Mouse (Mus musculus): ENCODE results near the gene Fkbp10. TPM values are rescaled to one million over a fixed set of nuclear protein-coding genes. Genes with fewer than 3 reads are reported as not detected.

Gene Fkbp10
- polyA plus RNA-seq, 1 experiment from 2014 or later = 36.6 TPM

DNA sequence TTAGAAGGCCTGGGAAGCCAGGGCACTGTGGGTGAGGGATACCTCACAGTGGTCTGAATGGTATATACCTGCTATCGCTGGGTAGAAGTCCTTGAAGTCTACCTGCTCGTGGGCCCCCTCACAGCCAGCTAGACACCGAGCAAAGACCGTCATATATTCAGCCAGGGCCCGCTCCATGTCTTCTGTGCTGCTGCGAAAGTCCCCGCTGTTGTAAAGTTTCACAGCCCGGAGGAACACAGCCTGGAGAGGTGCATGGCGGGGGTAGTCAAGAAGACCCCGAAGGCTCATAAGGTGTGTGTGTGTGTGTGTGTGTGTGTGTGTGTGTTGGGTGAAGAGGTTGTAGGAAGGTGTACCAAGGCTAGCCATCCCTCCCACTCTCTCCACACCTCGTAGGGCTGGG is 2.0 kb upstream of the Fkbp10 start:
- no peak overlapping the region for H3K27ac ChIP-seq (ENCODE audit: low read depth, low read length)
- peak overlapping the region; percentile 69 for H3K9ac ChIP-seq (ENCODE audit: low read length)
- no peaks in the 10 kb centered on the region for H3K36me3 ChIP-seq (ENCODE audit: control insufficient read depth, insufficient read depth, low read length)
- peak overlapping the region; percentile 67; the same call in 1 of the 2 replicates for H3K4me2 ChIP-seq (ENCODE audit: low read depth, low read length, severe bottlenecking)
- peaks cover 9% of the 10 kb centered on the region for H3K27me3 ChIP-seq (ENCODE audit: control insufficient read depth, insufficient read depth, low read length)
- H3K9me3 ChIP-seq (ENCODE audit: control insufficient read depth, low read length) = no peaks in the 10 kb centered on the region
- 83% methylated on average over 11 of the region's 11 CpGs for WGBS
- peaks cover 13% of the 10 kb centered on the region; the same call in 1 of the 2 replicates for H3K4me1 ChIP-seq (replicated peaks; ENCODE audit: control insufficient read depth, insufficient read depth, low read length)
- peak overlapping the region; percentile 57 for H3K4me3 ChIP-seq (ENCODE audit: low read depth, low read length)
- ATAC-seq (replicated peaks; ENCODE audit: low FRiP score) = no peak
- no peak for DNase-seq (ENCODE audit: low spot score)

DNA sequence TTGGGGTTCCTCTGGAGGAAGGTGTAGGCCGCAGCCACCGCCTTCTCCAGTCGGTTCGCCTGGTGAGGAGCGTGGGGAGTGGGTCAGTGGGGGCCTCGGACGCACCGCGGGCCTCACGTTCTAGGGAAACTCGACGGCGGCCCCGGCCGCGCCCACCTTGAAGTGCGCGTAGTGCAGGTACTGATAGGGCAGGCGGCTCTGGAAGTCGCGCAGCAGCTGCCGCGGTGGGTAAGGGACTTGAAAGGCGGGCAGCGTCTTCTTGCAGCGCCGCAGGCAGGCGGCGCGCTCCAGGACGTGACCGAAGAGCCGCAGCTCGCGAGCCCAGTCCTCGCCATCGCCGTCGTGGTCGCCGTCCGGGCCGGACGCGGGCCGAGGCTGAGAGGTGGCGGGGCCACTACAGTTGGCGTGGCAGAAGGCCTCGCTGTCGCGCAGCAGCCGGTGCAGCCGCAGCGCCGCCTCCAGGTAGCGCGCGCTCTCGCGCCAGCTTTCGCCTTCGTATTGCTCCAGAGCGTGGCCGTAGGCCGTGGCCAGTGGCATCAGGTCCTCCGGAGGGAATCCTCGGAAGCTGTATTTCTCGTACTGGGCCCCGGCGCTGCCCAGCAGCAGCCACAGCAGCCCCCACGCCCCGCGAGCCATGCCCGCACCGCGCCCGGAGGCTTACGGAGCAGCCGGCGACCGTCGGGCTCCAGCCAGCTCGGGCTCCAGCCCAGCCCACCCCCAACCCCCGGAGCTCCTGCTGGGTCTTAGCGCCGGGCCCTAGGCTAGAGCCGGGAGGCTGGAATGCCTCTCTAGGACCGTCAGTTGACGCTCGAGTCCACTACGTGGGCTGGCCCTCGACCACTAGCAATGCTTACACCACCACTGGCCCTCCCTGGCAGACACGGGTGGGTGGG is 1.2 kb upstream of the Fkbp10 start, which contains the start of gene P3h4:
P3h4 (minus strand) TSS at position 816 of the 893 bp plus-strand sequence.
- peaks cover 9% of the 10 kb centered on the region for H3K27me3 ChIP-seq (ENCODE audit: control insufficient read depth, insufficient read depth, low read length)
- 2% methylated on average over 86 of the region's 93 CpGs for WGBS
- no peaks in the 10 kb centered on the region for H3K9me3 ChIP-seq (ENCODE audit: control insufficient read depth, low read length)
- H3K4me2 ChIP-seq (ENCODE audit: low read depth, low read length, severe bottlenecking) = peak within 1 kb of the TSS; percentile 67
- peak within 1 kb of the TSS; percentile 69 for H3K9ac ChIP-seq (ENCODE audit: low read length)
- DNase-seq (ENCODE audit: low spot score) (peak; percentile 89), ATAC-seq (replicated peaks; ENCODE audit: low FRiP score) (peak; percentile 90)
- H3K36me3 ChIP-seq (ENCODE audit: control insufficient read depth, insufficient read depth, low read length) = no peaks in the 10 kb centered on the region
- peaks cover 13% of the 10 kb centered on the region; the same call in 1 of the 2 replicates for H3K4me1 ChIP-seq (replicated peaks; ENCODE audit: control insufficient read depth, insufficient read depth, low read length)
- H3K27ac ChIP-seq (ENCODE audit: low read depth, low read length) = peak within 1 kb of the TSS; percentile 10; the same call in 1 of the 2 replicates
- peak within 1 kb of the TSS; percentile 57 for H3K4me3 ChIP-seq (ENCODE audit: low read depth, low read length)

DNA sequence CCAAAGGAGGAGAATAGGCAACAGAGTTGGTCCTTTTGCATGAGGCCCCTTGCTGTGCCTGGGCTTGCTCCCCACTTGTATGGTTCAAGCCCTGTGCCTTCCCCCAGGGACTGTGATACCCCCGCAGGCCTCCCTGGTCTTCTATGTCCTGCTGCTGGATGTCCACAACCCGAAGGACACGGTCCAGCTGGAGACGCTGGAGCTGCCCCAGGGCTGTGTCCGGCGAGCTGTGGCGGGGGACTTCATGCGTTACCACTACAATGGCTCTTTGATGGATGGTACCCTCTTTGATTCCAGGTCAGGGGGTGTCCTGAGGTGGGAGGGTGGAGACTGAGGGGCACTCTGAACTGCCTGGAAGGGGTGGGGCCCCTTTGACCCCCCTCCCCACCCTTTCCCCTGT is 6.0 kb downstream of the Fkbp10 start:
- Histone ChIP-seq H3K9ac (ENCODE audit: low read length) (no peak overlapping the region), H3K36me3 (ENCODE audit: control insufficient read depth, insufficient read depth, low read length) (no peaks in the 10 kb centered on the region), H3K9me3 (ENCODE audit: control insufficient read depth, low read length) (no peaks in the 10 kb centered on the region), H3K4me2 (ENCODE audit: low read depth, low read length, severe bottlenecking) (no peak overlapping the region), H3K4me3 (ENCODE audit: low read depth, low read length) (no peak overlapping the region), H3K4me1 (replicated peaks; ENCODE audit: control insufficient read depth, insufficient read depth, low read length) (no peaks in the 10 kb centered on the region), H3K27me3 (ENCODE audit: control insufficient read depth, insufficient read depth, low read length) (no peaks in the 10 kb centered on the region), H3K27ac (ENCODE audit: low read depth, low read length) (no peak overlapping the region)
- WGBS = 70% methylated on average over 8 of the region's 8 CpGs
- no peak for DNase-seq (ENCODE audit: low spot score)
- no peak for ATAC-seq (replicated peaks; ENCODE audit: low FRiP score)

DNA sequence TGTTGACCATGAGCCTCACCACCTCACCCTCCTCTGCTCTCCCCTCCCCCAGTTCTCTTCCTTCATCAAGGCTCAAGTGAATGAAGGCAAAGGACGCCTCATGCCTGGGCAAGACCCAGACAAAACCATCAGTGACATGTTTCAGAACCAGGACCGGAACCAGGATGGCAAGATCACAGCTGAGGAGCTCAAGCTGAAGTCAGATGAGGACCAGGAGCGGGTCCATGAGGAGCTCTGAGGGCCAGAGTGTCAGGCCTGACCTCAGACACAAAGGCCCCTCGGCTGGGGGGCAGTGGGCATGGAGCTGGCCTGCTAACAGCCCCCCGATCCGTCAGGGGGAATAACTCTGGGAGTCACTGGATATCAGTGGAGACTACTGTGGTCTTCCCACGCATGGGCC is 8.3 kb downstream of the Fkbp10 start:
- DNase-seq (ENCODE audit: low spot score) (no peak), ATAC-seq (replicated peaks; ENCODE audit: low FRiP score) (no peak)
- Histone ChIP-seq H3K9me3 (ENCODE audit: control insufficient read depth, low read length) (no peaks in the 10 kb centered on the region), H3K9ac (ENCODE audit: low read length) (no peak overlapping the region; the same call in 1 of the 2 replicates), H3K27ac (ENCODE audit: low read depth, low read length) (no peak overlapping the region), H3K27me3 (ENCODE audit: control insufficient read depth, insufficient read depth, low read length) (no peaks in the 10 kb centered on the region), H3K4me1 (replicated peaks; ENCODE audit: control insufficient read depth, insufficient read depth, low read length) (no peaks in the 10 kb centered on the region), H3K4me3 (ENCODE audit: low read depth, low read length) (no peak overlapping the region), H3K4me2 (ENCODE audit: low read depth, low read length, severe bottlenecking) (no peak overlapping the region), H3K36me3 (ENCODE audit: control insufficient read depth, insufficient read depth, low read length) (no peaks in the 10 kb centered on the region)
- WGBS = 90% methylated on average over 7 of the region's 7 CpGs

DNA sequence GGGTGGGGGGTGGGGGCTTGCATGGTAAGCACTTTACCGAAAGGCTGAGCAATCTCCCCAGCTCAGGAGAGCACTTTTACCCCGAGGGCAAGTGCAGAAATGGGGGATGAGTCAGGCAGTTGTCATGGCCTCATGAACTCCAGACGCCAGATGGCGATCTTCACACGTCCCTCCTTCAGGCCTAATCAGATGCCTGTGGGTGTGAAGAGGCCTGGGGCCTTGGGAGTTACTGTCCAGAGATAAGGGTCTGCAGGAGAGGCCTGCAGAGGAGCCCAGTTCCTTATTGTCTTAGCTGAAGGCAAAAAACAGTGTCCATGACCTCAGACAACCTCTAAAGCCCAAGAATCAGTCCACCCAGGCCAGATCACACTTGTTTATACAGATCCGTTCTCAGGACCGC is 10.4 kb downstream of the Fkbp10 start:
- no peak for ATAC-seq (replicated peaks; ENCODE audit: low FRiP score)
- 37% methylated on average over 7 of the region's 7 CpGs for WGBS
- H3K27ac ChIP-seq (ENCODE audit: low read depth, low read length) = no peak overlapping the region
- peak; percentile 67 for DNase-seq (ENCODE audit: low spot score)
- H3K4me3 ChIP-seq (ENCODE audit: low read depth, low read length) = no peak overlapping the region
- peak overlapping the region; percentile 33; the same call in 1 of the 2 replicates for H3K9ac ChIP-seq (ENCODE audit: low read length)
- H3K36me3 ChIP-seq (ENCODE audit: control insufficient read depth, insufficient read depth, low read length) = no peaks in the 10 kb centered on the region
- H3K9me3 ChIP-seq (ENCODE audit: control insufficient read depth, low read length) = no peaks in the 10 kb centered on the region
- H3K4me1 ChIP-seq (replicated peaks; ENCODE audit: control insufficient read depth, insufficient read depth, low read length) = no peaks in the 10 kb centered on the region
- H3K27me3 ChIP-seq (ENCODE audit: control insufficient read depth, insufficient read depth, low read length) = no peaks in the 10 kb centered on the region
- no peak overlapping the region for H3K4me2 ChIP-seq (ENCODE audit: low read depth, low read length, severe bottlenecking)

DNA sequence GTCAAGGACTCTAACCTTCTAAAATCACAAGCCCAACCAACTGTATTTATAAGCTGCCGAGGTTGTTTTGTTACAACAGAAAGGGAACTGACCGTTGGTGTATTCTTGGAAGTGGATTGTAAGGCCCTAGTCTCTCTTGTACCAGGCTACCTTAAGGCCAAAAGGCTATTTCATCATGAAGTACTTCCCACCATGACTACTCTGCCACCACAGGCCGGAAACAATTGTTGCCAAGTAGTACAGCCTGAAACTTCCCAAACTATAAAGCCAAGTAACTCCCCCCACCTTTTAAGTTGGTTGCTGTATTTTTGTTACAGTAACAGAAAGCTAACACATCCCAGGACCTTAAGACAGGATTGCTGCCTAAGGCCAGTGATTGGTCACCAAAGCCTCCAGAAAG is 11.3 kb downstream of the Fkbp10 start:
- no peak overlapping the region for H3K4me3 ChIP-seq (ENCODE audit: low read depth, low read length)
- H3K9ac ChIP-seq (ENCODE audit: low read length) = no peak overlapping the region
- H3K4me2 ChIP-seq (ENCODE audit: low read depth, low read length, severe bottlenecking) = no peak overlapping the region
- no peaks in the 10 kb centered on the region for H3K27me3 ChIP-seq (ENCODE audit: control insufficient read depth, insufficient read depth, low read length)
- H3K9me3 ChIP-seq (ENCODE audit: control insufficient read depth, low read length) = no peaks in the 10 kb centered on the region
- 89% methylated on average over 3 of the region's 3 CpGs for WGBS
- no peak for ATAC-seq (replicated peaks; ENCODE audit: low FRiP score)
- no peak for DNase-seq (ENCODE audit: low spot score)
- H3K27ac ChIP-seq (ENCODE audit: low read depth, low read length) = no peak overlapping the region
- no peaks in the 10 kb centered on the region for H3K4me1 ChIP-seq (replicated peaks; ENCODE audit: control insufficient read depth, insufficient read depth, low read length)
- no peaks in the 10 kb centered on the region for H3K36me3 ChIP-seq (ENCODE audit: control insufficient read depth, insufficient read depth, low read length)

DNA sequence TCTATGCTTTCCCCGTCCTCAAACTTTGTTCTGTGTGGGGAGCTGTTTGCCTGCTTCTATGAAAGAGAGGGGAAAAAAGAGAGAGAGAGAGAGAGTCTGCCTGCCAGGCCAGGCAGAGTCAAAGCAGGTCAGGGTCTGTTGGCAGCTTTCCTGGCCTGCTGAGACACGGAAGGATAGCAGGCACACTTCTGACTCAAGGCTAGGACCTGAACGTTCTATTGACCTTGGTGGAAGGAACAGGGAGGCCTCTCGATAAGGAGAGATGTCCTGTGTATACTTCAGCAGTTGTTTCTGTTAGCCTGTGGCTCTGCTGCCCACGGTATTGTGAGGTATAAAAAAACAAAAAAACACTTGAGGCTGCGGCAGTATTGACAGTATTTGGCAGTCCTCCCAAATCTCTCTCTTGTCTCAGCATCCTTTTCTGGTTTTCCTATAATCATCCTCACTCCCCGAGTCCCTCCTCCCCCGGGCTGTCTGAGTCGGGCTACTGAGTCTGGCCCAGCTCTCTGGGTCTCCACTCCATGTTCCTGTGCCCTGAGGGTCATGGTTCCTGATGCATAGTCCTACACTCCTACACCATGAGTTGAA is 13.2 kb downstream of the Fkbp10 start:
- Histone ChIP-seq H3K4me2 (ENCODE audit: low read depth, low read length, severe bottlenecking) (no peak overlapping the region), H3K36me3 (ENCODE audit: control insufficient read depth, insufficient read depth, low read length) (no peaks in the 10 kb centered on the region; the same call in 1 of the 2 replicates), H3K4me1 (replicated peaks; ENCODE audit: control insufficient read depth, insufficient read depth, low read length) (no peaks in the 10 kb centered on the region), H3K9ac (ENCODE audit: low read length) (no peak overlapping the region), H3K27ac (ENCODE audit: low read depth, low read length) (no peak overlapping the region), H3K9me3 (ENCODE audit: control insufficient read depth, low read length) (no peaks in the 10 kb centered on the region), H3K4me3 (ENCODE audit: low read depth, low read length) (no peak overlapping the region), H3K27me3 (ENCODE audit: control insufficient read depth, insufficient read depth, low read length) (no peaks in the 10 kb centered on the region)
- no peak for DNase-seq (ENCODE audit: low spot score)
- WGBS = 84% methylated on average over 9 of the region's 9 CpGs
- no peak for ATAC-seq (replicated peaks; ENCODE audit: low FRiP score)

DNA sequence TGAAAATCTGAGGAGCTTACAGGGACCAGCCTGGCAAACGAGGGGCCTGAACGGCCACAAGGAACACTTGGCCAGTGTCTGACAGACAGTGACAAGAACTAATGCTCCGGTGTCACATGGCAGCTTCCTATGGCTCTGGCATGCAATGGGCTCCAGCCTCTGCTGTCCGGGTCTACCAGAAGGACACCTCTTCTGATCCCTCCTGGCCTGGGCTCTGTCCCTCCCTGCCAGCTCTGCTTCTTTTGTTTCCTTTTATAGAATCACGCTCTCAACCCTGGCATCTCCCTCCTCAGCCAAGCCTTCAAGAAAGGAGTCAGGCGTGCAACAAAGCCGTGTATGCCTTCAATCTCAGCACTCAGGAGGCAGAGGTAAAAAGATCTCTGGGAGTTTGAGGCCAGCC is 14.6 kb downstream of the Fkbp10 start:
- WGBS = 91% methylated on average over 7 of the region's 7 CpGs
- DNase-seq (ENCODE audit: low spot score) = no peak
- no peaks in the 10 kb centered on the region for H3K9me3 ChIP-seq (ENCODE audit: control insufficient read depth, low read length)
- H3K4me2 ChIP-seq (ENCODE audit: low read depth, low read length, severe bottlenecking) = no peak overlapping the region
- no peak for ATAC-seq (replicated peaks; ENCODE audit: low FRiP score)
- H3K27me3 ChIP-seq (ENCODE audit: control insufficient read depth, insufficient read depth, low read length) = no peaks in the 10 kb centered on the region
- no peak overlapping the region for H3K27ac ChIP-seq (ENCODE audit: low read depth, low read length)
- no peak overlapping the region for H3K9ac ChIP-seq (ENCODE audit: low read length)
- no peaks in the 10 kb centered on the region; the same call in 1 of the 2 replicates for H3K36me3 ChIP-seq (ENCODE audit: control insufficient read depth, insufficient read depth, low read length)
- H3K4me3 ChIP-seq (ENCODE audit: low read depth, low read length) = no peak overlapping the region
- no peaks in the 10 kb centered on the region for H3K4me1 ChIP-seq (replicated peaks; ENCODE audit: control insufficient read depth, insufficient read depth, low read length)

Data from forebrain, embryonic 11.5 days (tissue).